Mouse (Mus musculus): Measurements from ENCODE around the gene Flt3.

DNA sequence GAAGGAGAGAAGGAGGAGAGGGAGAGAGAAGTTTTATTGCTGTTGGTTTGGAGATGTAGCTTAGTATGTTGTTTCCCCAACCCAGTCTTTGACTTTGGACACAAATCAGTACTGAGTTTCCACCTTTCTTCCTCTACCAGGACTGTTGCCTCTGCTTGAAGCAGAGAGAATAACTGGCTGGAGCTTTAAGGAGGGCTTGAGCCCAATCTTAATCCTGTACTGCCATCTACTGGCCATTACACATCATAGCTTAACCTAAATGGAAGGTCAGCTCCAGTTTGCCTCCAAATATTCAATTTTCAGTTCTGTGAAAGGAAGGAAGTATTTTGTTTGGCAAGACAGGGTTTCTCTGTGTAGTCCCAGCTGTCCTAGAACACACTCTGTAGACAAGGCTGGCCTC lies 80.6 kb downstream of the Flt3 start:
- TF ChIP-seq POLR2A (IDR thresholded peaks at IDR 0.05; ENCODE audit: borderline replicate concordance, extremely low read depth, low read depth, low read length) = no peak
- TF ChIP-seq CTCF (IDR thresholded peaks at IDR 0.05; ENCODE audit: insufficient read depth, low read length) = 0 out of 2 replicates have a peak, but pooled peaks have one; percentile 16

All from lung, adult 2 months (tissue).